Mouse (Mus musculus) midbrain, embryonic 14.5 days (tissue): ENCODE data around the gene Ccr1l1. TPM values are rescaled to one million over a fixed set of nuclear protein-coding genes. Genes with fewer than 3 reads are reported as not detected.

Experiments used
- ATAC-seq: fragments of 200-750 bp; cut with Nextera tagmentation; 2 replicates; pipeline ENCODE4 v1.8.0; 2017; ENCODE audit warnings: moderate number of reproducible peaks, moderate library complexity; ENCODE audit not compliant: low FRiP score, low TSS enrichment
- DNase-seq: peaks from one replicate; pipeline ENCODE4 v3.0.0-alpha.2; 2015
- H3K27ac ChIP-seq: fragments of 300-500 bp; sonication (generic); replicated peaks from 2 replicates; pipeline ENCODE4 v1.5.1; 2014; ENCODE audit warnings: mild to moderate bottlenecking, low read depth, low read length, moderate library complexity
- H3K27me3 ChIP-seq: fragments of 300-500 bp; sonication (generic); 2 replicates; pipeline ENCODE4 v1.6.1; 2014; ENCODE audit warnings: low read length, control low read depth, mixed read lengths; ENCODE audit not compliant: control insufficient read depth, insufficient read depth
- H3K36me3 ChIP-seq: fragments of 300-500 bp; sonication (generic); 2 replicates; pipeline ENCODE4 v1.6.1; 2014; ENCODE audit warnings: low read length, control low read depth; ENCODE audit not compliant: control insufficient read depth, insufficient read depth
- H3K4me1 ChIP-seq: fragments of 300-500 bp; sonication (generic); 2 replicates; pipeline ENCODE4 v1.6.1; 2014; ENCODE audit warnings: mild to moderate bottlenecking, antibody characterized with exemption, low read length, control low read depth; ENCODE audit not compliant: control insufficient read depth, insufficient read depth
- H3K4me2 ChIP-seq: fragments of 300-500 bp; sonication (generic); 2 replicates; pipeline ENCODE4 v1.6.1; 2014; ENCODE audit warnings: mild to moderate bottlenecking, low read length, moderate library complexity
- H3K4me3 ChIP-seq: fragments of 300-500 bp; sonication (generic); replicated peaks from 2 replicates; pipeline ENCODE4 v1.5.1; 2014; ENCODE audit warnings: low read depth, low read length
- H3K9ac ChIP-seq: fragments of 300-500 bp; sonication (generic); replicated peaks from 2 replicates; pipeline ENCODE4 v1.6.1; 2014; ENCODE audit warnings: mild to moderate bottlenecking, low read length, moderate library complexity
- H3K9me3 ChIP-seq: fragments of 300-500 bp; sonication (generic); 2 replicates; pipeline ENCODE4 v1.6.1; 2016; ENCODE audit warnings: low read length, control low read depth, mixed read lengths; ENCODE audit not compliant: control insufficient read depth
- WGBS: fragments of 180-500 bp; shearing (Covaris S2); extraction: QIAGEN DNeasy Blood & Tissue Kit; methylation state at CpG from one replicate; pipeline ENCODE4 v1.1.7; 2014; 5-methylcytosine and 5-hydroxymethylcytosine counted together
- polyA plus RNA-seq: library from polyadenylated mRNA; unstranded; fragments of >200 nt; fragmentation: Nextera tagmentation; extraction: Ambion mirVana; gene quantifications from 2 replicates; pipeline ENCODE4 v1.2.1, GENCODE M21; 2014

Ccr1l1 gene
- not detected in 2 replicates for polyA plus RNA-seq

DNA sequence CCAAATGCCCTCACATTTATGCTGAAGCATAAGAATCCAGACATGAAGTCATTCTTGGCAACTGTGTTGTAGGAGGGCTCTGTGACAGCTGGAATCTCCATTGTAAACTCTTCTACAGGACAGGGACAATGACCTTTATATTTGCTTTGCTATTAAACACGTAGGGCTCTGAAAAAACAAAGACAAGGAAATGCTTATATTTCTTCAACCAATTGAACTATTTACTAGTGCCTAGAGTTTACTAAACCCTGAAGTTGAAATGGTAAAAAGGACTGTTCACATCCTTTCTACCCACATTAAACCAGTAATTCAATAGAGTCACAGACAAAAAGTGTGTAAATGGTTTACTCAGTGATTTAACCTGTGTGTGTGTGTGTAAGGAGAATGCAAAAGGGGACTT is at the start of gene Ccr1l1:
Gene Ccr1l1, minus strand, starts transcription at position 101 of the 400 bp plus-strand sequence.
- Histone ChIP-seq H3K9ac (no peak within 1 kb of the TSS), H3K4me1 (no peaks in the 10 kb centered on the region), H3K36me3 (no peaks in the 10 kb centered on the region), H3K27me3 (no peaks in the 10 kb centered on the region), H3K4me3 (no peak within 1 kb of the TSS), H3K9me3 (no peaks in the 10 kb centered on the region), H3K27ac (no peak within 1 kb of the TSS), H3K4me2 (no peak within 1 kb of the TSS)
- no peak for ATAC-seq
- DNase-seq, result no peak
- 88% methylated on average over 1 of the region's 1 CpGs for WGBS

DNA sequence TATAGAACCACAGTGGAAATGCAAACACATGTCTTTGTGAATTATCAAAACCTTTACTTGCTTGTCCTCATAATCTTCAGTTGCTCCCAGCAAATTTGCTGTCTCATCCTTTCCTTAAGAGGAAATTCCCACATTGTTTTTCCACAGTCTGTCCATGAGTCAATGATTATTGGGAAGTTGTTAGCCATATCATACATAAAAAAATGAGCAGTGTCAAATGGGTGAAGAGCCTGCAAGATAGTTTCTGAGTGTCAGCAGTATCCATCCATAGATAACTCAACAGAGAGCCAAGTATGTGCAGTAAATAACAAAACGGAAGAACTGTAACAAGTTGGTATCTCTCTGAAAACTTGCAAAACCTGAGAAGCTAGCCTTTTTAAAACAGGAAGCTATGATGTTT is 43.5 kb upstream of the Ccr1l1 start, which contains the start of gene Ccr3:
Gene Ccr3, plus strand, starts transcription at position 301 of the 400 bp plus-strand sequence.
- WGBS, result 92% methylated on average over 1 of the region's 1 CpGs
- no peak within 1 kb of the TSS for H3K4me2 ChIP-seq
- no peak within 1 kb of the TSS for H3K27ac ChIP-seq
- H3K9me3 ChIP-seq, result no peaks in the 10 kb centered on the region
- H3K4me3 ChIP-seq, result no peak within 1 kb of the TSS
- DNase-seq (no peak), ATAC-seq (no peak)
- no peaks in the 10 kb centered on the region for H3K36me3 ChIP-seq
- H3K9ac ChIP-seq, result no peak within 1 kb of the TSS
- no peaks in the 10 kb centered on the region for H3K27me3 ChIP-seq
- H3K4me1 ChIP-seq, result no peaks in the 10 kb centered on the region

DNA sequence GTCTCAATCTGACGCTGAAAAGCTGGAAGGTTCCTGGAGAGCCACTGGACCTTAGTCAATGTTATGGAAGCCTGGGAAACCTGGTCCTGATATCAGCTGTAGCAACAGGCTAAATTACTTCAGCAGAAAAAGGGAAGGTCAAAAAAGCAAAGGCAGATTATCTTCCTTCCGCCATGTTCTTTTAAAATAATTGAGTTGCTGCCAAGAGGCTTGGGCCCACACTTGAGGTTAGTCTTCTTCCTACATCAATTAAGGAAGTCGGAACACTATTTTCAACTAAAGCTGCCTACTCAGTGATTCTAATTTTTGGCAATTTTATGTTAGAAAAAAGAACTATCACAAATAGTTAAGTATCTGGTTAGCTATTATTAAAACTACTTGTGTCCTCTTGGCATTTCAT is 41.7 kb upstream of the Ccr1l1 start:
- Histone ChIP-seq H3K36me3 (no peaks in the 10 kb centered on the region), H3K4me1 (no peaks in the 10 kb centered on the region), H3K4me3 (no peak overlapping the region), H3K27ac (no peak overlapping the region), H3K27me3 (no peaks in the 10 kb centered on the region), H3K9ac (no peak overlapping the region), H3K9me3 (no peaks in the 10 kb centered on the region), H3K4me2 (no peak overlapping the region)
- WGBS, result 92% methylated on average over 3 of the region's 3 CpGs
- no peak for DNase-seq
- no peak for ATAC-seq

DNA sequence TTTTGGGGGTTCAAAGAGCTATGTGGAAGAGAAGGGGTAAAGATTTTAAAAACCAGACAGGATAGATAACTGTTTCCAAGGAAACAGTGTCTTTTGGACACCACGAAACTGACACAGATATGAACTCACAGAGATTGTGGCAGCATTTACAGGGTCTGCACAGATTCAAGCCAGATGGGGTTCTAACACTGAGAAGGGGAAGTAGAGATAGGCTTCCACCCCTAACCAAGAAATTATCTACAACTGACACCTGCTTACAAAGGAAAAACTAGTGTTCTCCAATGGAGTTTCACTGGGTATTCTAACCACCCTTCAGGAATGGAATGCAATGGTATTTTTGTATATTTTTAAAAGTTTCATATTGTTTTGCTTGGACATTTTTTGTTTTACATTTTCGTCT is 37.8 kb upstream of the Ccr1l1 start:
- no peaks in the 10 kb centered on the region for H3K9me3 ChIP-seq

DNA sequence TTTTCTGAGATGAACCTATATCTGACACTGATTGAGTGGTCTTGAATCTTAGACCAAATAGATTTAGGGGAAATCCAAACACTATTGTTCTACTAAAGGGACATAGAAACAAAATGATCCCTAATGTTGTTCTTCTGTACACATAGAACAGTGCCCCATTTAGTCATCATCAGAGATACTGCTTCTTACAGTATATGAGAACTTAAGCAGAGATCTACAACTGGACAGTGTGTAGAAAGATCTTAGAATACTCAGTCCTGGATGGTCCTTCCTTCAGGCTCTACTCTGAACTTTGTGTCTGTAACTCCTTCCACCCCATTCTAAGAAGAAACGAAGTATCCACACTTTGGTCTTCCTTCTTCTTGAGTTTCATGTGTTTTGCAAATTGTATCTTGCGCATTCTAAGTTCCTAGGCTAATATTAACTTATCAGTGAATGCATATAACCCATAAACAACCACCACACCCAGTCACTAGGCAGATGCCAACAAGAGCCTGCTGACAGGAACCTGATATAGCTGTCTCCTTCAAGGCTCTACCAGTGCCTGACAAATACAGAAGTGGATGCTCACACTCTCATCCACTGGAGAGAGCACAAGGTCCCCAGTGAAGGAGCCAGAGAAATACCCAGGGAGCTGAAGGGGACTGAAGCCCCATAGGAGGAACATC is 36.9 kb upstream of the Ccr1l1 start:
- DNase-seq (no peak), ATAC-seq (no peak)
- Histone ChIP-seq H3K36me3 (no peaks in the 10 kb centered on the region), H3K4me2 (no peak overlapping the region), H3K4me1 (no peaks in the 10 kb centered on the region), H3K9me3 (no peaks in the 10 kb centered on the region), H3K9ac (no peak overlapping the region), H3K4me3 (no peak overlapping the region), H3K27ac (no peak overlapping the region), H3K27me3 (no peaks in the 10 kb centered on the region)
- 83% methylated on average over 2 of the region's 2 CpGs for WGBS

More for the DNA sequence above, 37.8 kb upstream of the Ccr1l1 start:
- WGBS, result 66% methylated on average over 2 of the region's 2 CpGs
- no peak overlapping the region for H3K4me2 ChIP-seq
- no peaks in the 10 kb centered on the region for H3K36me3 ChIP-seq
- DNase-seq (no peak), ATAC-seq (no peak)
- H3K27me3 ChIP-seq, result no peaks in the 10 kb centered on the region
- no peak overlapping the region for H3K27ac ChIP-seq
- H3K9ac ChIP-seq, result no peak overlapping the region
- H3K4me3 ChIP-seq, result no peak overlapping the region
- no peaks in the 10 kb centered on the region for H3K4me1 ChIP-seq

DNA sequence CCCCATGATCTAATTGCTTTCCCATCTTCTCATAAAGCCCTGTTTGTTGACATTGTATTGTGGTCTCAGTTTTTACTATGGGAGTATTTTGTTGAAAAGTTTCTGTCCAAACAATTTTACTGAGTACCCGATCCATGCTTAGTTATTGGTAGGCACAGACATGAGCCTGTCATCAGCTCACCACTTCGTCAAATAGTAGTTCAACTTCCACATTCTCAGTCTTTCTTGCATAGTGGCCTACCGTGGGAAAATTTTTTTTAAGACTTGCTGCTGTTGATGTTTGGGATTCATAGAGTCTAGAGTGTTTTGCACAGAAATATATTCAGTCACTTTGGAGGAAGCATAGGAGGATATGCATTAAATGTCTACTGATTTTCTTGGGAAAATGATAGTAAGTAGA is 35.1 kb upstream of the Ccr1l1 start:
- H3K9ac ChIP-seq, result no peak overlapping the region
- H3K36me3 ChIP-seq, result no peaks in the 10 kb centered on the region
- H3K9me3 ChIP-seq, result no peaks in the 10 kb centered on the region
- no peaks in the 10 kb centered on the region for H3K4me1 ChIP-seq
- ATAC-seq (no peak), DNase-seq (no peak)
- no peaks in the 10 kb centered on the region for H3K27me3 ChIP-seq
- no peak overlapping the region for H3K27ac ChIP-seq
- 89% methylated on average over 3 of the region's 3 CpGs for WGBS
- no peak overlapping the region for H3K4me3 ChIP-seq
- no peak overlapping the region for H3K4me2 ChIP-seq

DNA sequence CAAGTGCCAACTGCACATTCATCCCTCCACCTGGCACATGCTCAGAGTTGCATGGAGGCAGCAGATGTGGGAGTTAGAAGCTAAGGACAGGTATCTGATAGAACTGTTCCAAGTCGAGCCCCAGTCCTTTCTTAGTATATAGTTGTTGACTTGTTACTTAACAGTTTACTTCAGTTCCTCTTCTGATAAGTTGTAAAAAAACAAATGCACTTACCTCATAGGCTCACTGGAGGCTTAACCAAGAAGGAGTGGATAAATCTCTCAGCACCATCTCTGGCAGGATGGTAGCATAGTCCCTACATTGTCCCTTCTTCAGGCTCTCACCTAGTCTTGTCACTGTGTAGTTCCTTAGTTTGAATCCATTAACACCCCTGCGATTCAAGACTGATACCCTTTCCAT is 34.5 kb upstream of the Ccr1l1 start:
- Histone ChIP-seq H3K9ac (no peak overlapping the region), H3K27ac (no peak overlapping the region), H3K9me3 (no peaks in the 10 kb centered on the region), H3K4me3 (no peak overlapping the region), H3K4me1 (no peaks in the 10 kb centered on the region), H3K27me3 (no peaks in the 10 kb centered on the region), H3K36me3 (no peaks in the 10 kb centered on the region), H3K4me2 (no peak overlapping the region)
- ATAC-seq (no peak), DNase-seq (no peak)
- WGBS, result 83% methylated on average over 2 of the region's 2 CpGs

DNA sequence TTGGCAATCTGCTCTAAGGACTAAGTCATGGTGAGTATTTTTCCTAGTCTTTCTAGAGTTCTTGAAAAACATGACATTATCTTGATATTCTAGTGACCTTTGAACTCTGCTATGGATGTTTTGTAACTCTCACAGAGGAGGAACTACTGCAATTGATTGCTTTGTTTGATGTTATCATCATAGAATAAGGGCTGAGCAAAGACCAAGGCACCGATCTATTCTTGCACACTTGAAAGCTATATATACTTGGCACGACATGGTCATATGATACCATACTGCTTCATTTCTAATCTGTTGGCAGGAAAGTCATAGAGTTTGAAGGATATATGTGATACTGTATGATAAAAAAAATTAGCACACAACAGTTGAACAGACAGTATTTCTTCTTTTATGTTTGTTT is 21.6 kb upstream of the Ccr1l1 start:
- Histone ChIP-seq H3K4me3 (no peak overlapping the region), H3K27ac (no peak overlapping the region), H3K27me3 (no peaks in the 10 kb centered on the region), H3K9ac (no peak overlapping the region), H3K36me3 (no peaks in the 10 kb centered on the region), H3K4me1 (no peaks in the 10 kb centered on the region), H3K4me2 (no peak overlapping the region), H3K9me3 (no peaks in the 10 kb centered on the region)
- DNase-seq (no peak), ATAC-seq (no peak)
- 89% methylated on average over 2 of the region's 2 CpGs for WGBS

DNA sequence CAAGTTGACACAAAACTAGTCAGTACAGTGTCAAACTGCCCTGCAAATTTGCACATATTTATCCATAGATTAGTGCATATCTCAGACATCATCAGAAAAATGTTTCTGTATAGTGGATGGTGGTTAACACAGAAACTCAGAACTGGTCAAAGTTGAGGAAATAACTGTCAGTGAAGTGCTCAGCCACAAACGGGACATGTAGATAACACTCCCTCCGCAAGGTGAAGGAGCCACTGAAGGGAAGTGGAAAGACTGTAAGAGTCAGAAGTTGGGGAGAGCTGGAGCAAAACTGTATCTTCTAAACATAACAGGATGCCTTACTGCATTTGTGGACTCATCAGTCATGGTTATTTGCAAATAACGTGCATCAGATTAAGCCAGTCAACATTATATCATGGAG is 19.5 kb upstream of the Ccr1l1 start:
- no peak for DNase-seq
- no peak for ATAC-seq
- H3K9me3 ChIP-seq, result no peaks in the 10 kb centered on the region
- no peaks in the 10 kb centered on the region for H3K27me3 ChIP-seq
- no peak overlapping the region for H3K9ac ChIP-seq
- H3K4me1 ChIP-seq, result no peaks in the 10 kb centered on the region
- 86% methylated on average over 3 of the region's 3 CpGs for whole genome bisulfite sequencing
- no peak overlapping the region for H3K4me2 ChIP-seq
- H3K27ac ChIP-seq, result no peak overlapping the region
- H3K4me3 ChIP-seq, result no peak overlapping the region
- no peaks in the 10 kb centered on the region for H3K36me3 ChIP-seq
